Mouse (Mus musculus): Measurements from ENCODE around the gene Gpbar1. TPM values are rescaled to one million over a fixed set of nuclear protein-coding genes. Genes with fewer than 3 reads are reported as not detected.
A peak's percentile ranks its signal among the peaks of the same experiment; 100 is the strongest.

The Gpbar1 gene
- polyA plus RNA-seq, 1 experiment: 0.10 TPM

- Histone ChIP-seq H3K4me1 (ENCODE audit: control insufficient read depth, insufficient read depth, low read length) (peaks cover 2% of the 10 kb centered on the region; the same call in 1 of the 2 replicates), H3K4me3 (ENCODE audit: control insufficient read depth, low read depth, low read length) (no peak overlapping the region), H3K27me3 (ENCODE audit: control insufficient read depth, insufficient read depth, low read length) (no peaks in the 10 kb centered on the region), H3K27ac (ENCODE audit: control insufficient read depth, insufficient read depth, low read depth, low read length) (peak overlapping the region; percentile 55), H3K36me3 (ENCODE audit: control insufficient read depth, insufficient read depth, low read length) (no peaks in the 10 kb centered on the region)
- no peak for TF ChIP-seq CTCF (IDR thresholded peaks at IDR 0.05; ENCODE audit: control insufficient read depth, insufficient read depth, insufficient replicate concordance, low read depth, low read length)
- no peak for TF ChIP-seq POLR2A (IDR thresholded peaks at IDR 0.05; ENCODE audit: control insufficient read depth, low read depth, low read length)
Measured at GRCm38 (mm10) chr1:74295456-74296171, 17.3 kb downstream of the Gpbar1 start.

DNA sequence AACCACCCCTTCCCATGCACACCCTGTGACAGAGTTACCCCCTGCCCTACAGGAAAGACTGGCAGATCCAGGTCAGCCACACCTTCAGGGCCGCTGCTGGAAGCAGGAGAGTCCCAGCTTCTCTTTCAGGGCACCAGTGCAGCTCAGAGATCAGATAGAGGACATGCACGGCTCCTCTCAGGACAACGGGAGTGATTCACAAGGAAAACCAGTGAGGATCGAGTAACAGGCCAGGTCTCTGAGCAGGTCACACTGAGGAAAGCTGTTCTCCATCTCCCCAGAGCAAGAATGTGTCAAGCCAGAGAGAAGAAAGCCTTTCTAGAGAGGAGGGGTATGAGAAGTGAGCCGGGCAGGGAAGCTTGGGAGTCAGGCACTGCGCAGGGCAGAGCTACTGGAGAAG, 18.1 kb downstream of the Gpbar1 start:
- Histone ChIP-seq H3K27me3 (ENCODE audit: control insufficient read depth, insufficient read depth, low read length) (no peaks in the 10 kb centered on the region), H3K4me1 (ENCODE audit: control insufficient read depth, insufficient read depth, low read length) (peaks cover 2% of the 10 kb centered on the region; the same call in 1 of the 2 replicates), H3K27ac (ENCODE audit: control insufficient read depth, insufficient read depth, low read depth, low read length) (peak overlapping the region; percentile 7), H3K4me3 (ENCODE audit: control insufficient read depth, low read depth, low read length) (no peak overlapping the region), H3K36me3 (ENCODE audit: control insufficient read depth, insufficient read depth, low read length) (no peaks in the 10 kb centered on the region)
- TF ChIP-seq CTCF (IDR thresholded peaks at IDR 0.05; ENCODE audit: control insufficient read depth, insufficient read depth, insufficient replicate concordance, low read depth, low read length): no peak
- no peak for TF ChIP-seq POLR2A (IDR thresholded peaks at IDR 0.05; ENCODE audit: control insufficient read depth, low read depth, low read length)

DNA sequence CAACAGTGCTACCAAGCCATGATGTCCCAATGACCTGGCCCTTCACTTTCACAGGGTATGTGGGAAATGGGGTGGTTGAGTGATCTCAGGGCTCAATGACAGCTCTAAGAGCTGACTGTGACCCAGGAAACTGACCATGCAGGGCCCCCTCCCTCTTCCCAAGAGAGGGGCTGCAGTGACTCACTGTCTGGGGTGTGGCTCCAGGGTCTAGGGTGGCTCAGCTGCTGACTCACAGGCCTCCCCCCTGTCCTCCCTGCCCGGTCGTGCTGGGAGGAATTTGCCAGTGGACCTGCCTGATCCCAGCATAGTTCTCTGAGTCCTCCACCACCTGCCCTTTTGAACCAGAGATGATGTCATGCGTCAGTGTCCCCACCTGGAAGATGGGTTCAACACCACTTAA, 18.9 kb downstream of the Gpbar1 start:
- H3K27me3 ChIP-seq (ENCODE audit: control insufficient read depth, insufficient read depth, low read length): no peaks in the 10 kb centered on the region
- peaks cover 2% of the 10 kb centered on the region; the same call in 1 of the 2 replicates for H3K4me1 ChIP-seq (ENCODE audit: control insufficient read depth, insufficient read depth, low read length)
- H3K27ac ChIP-seq (ENCODE audit: control insufficient read depth, insufficient read depth, low read depth, low read length): no peak overlapping the region; the same call in 1 of the 2 replicates
- H3K36me3 ChIP-seq (ENCODE audit: control insufficient read depth, insufficient read depth, low read length): no peaks in the 10 kb centered on the region
- H3K4me3 ChIP-seq (ENCODE audit: control insufficient read depth, low read depth, low read length): no peak overlapping the region
- TF ChIP-seq POLR2A (IDR thresholded peaks at IDR 0.05; ENCODE audit: control insufficient read depth, low read depth, low read length) (no peak), CTCF (IDR thresholded peaks at IDR 0.05; ENCODE audit: control insufficient read depth, insufficient read depth, insufficient replicate concordance, low read depth, low read length) (no peak)

- no peaks in the 10 kb centered on the region for H3K27me3 ChIP-seq (ENCODE audit: control insufficient read depth, insufficient read depth, low read length)
- H3K4me3 ChIP-seq (ENCODE audit: control insufficient read depth, low read depth, low read length): no peak overlapping the region
- H3K4me1 ChIP-seq (ENCODE audit: control insufficient read depth, insufficient read depth, low read length): peaks cover 5% of the 10 kb centered on the region; the same call in 1 of the 2 replicates
- H3K36me3 ChIP-seq (ENCODE audit: control insufficient read depth, insufficient read depth, low read length): no peaks in the 10 kb centered on the region
- no peak overlapping the region for H3K27ac ChIP-seq (ENCODE audit: control insufficient read depth, insufficient read depth, low read depth, low read length)
- TF ChIP-seq CTCF (IDR thresholded peaks at IDR 0.05; ENCODE audit: control insufficient read depth, insufficient read depth, insufficient replicate concordance, low read depth, low read length): no peak
- TF ChIP-seq POLR2A (IDR thresholded peaks at IDR 0.05; ENCODE audit: control insufficient read depth, low read depth, low read length): no peak
Measured at GRCm38 (mm10) chr1:74298157-74298750, 19.9 kb downstream of the Gpbar1 start.

- Histone ChIP-seq H3K4me3 (ENCODE audit: control insufficient read depth, low read depth, low read length) (no peak overlapping the region), H3K27me3 (ENCODE audit: control insufficient read depth, insufficient read depth, low read length) (no peaks in the 10 kb centered on the region), H3K36me3 (ENCODE audit: control insufficient read depth, insufficient read depth, low read length) (no peaks in the 10 kb centered on the region), H3K4me1 (ENCODE audit: control insufficient read depth, insufficient read depth, low read length) (peaks cover 8% of the 10 kb centered on the region; the same call in 1 of the 2 replicates), H3K27ac (ENCODE audit: control insufficient read depth, insufficient read depth, low read depth, low read length) (no peak overlapping the region)
- no peak for TF ChIP-seq POLR2A (IDR thresholded peaks at IDR 0.05; ENCODE audit: control insufficient read depth, low read depth, low read length)
- no peak for TF ChIP-seq CTCF (IDR thresholded peaks at IDR 0.05; ENCODE audit: control insufficient read depth, insufficient read depth, insufficient replicate concordance, low read depth, low read length)
Measured at GRCm38 (mm10) chr1:74298996-74299395, 20.6 kb downstream of the Gpbar1 start.

DNA sequence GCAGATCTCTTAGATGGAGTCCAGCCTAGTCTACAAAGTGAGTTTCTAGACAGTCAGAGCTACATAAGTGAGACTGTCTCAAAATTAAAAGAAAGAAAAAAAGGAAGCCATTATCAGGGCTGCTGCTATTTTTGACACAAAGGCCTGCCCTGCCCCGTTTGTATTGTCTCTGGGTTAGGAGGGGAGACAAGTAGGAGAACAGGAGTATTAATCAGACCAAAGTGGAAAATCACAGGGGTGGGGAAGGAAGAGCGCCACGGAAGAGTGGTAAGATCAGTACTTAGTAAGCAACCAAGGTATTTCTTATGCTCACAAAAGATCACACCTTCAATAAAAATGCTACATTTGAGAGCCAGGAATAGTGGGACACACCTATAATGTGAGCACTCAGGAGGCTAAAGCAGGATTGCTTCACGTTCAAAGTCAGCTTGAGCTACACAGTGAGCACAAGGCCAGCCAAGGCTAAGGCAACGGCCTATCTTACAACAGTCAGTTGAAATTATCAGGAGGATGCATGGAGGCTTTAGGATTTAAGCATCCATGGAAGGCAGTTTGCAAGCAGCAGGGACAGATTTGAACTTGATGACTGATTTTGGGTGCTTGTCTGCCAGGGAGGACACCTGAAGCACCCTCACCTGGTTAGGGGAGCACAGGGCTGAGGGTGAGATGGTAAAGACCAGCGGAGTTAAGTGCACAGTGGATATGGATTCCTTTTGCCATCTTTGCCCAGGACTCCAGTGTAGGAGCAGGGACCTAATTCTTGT, 22.2 kb downstream of the Gpbar1 start:
- Histone ChIP-seq H3K27ac (ENCODE audit: control insufficient read depth, insufficient read depth, low read depth, low read length) (no peak overlapping the region), H3K4me3 (ENCODE audit: control insufficient read depth, low read depth, low read length) (no peak overlapping the region), H3K36me3 (ENCODE audit: control insufficient read depth, insufficient read depth, low read length) (no peaks in the 10 kb centered on the region), H3K4me1 (ENCODE audit: control insufficient read depth, insufficient read depth, low read length) (peaks cover 8% of the 10 kb centered on the region), H3K27me3 (ENCODE audit: control insufficient read depth, insufficient read depth, low read length) (no peaks in the 10 kb centered on the region)
- TF ChIP-seq CTCF (IDR thresholded peaks at IDR 0.05; ENCODE audit: control insufficient read depth, insufficient read depth, insufficient replicate concordance, low read depth, low read length) (no peak), POLR2A (IDR thresholded peaks at IDR 0.05; ENCODE audit: control insufficient read depth, low read depth, low read length) (no peak)

DNA sequence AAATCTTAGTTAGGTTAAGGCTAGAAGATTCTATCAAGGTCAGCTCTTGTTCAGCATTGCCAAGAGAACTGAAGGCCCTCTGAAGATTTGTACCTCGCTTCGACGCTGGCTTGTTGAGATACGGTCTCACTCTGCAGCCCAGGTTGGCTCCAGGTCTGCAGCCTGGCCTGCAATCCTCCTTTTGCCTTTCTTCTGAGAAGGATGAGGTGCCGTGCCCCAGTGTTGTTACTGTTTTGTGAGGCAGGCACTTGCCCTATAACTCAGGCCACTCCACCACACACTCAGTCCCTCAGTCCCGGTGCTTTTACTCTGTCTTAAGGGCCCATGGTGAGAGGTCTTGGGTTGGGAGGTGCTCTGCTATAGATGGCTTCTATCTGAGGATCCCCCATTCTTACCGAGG, 23.9 kb downstream of the Gpbar1 start:
- H3K36me3 ChIP-seq (ENCODE audit: control insufficient read depth, insufficient read depth, low read length): no peaks in the 10 kb centered on the region
- peaks cover 8% of the 10 kb centered on the region for H3K4me1 ChIP-seq (ENCODE audit: control insufficient read depth, insufficient read depth, low read length)
- H3K27ac ChIP-seq (ENCODE audit: control insufficient read depth, insufficient read depth, low read depth, low read length): peak overlapping the region; percentile 30; the same call in 1 of the 2 replicates
- H3K27me3 ChIP-seq (ENCODE audit: control insufficient read depth, insufficient read depth, low read length): no peaks in the 10 kb centered on the region
- no peak overlapping the region for H3K4me3 ChIP-seq (ENCODE audit: control insufficient read depth, low read depth, low read length)
- TF ChIP-seq POLR2A (IDR thresholded peaks at IDR 0.05; ENCODE audit: control insufficient read depth, low read depth, low read length): no peak
- TF ChIP-seq CTCF (IDR thresholded peaks at IDR 0.05; ENCODE audit: control insufficient read depth, insufficient read depth, insufficient replicate concordance, low read depth, low read length): no peak

Data from testis, adult 2 months (tissue).